Mouse (Mus musculus) small intestine, adult 2 months (tissue): ENCODE measurements around the gene Cpn1. TPM values are rescaled to one million over a fixed set of nuclear protein-coding genes. Genes with fewer than 3 reads are reported as not detected.

ENCODE experiments used
- H3K27ac ChIP-seq: fragments of 200-500 bp; 2 replicates; pipeline ENCODE4 v1.5.1; 2012; ENCODE audit warnings: low read depth, low read length, control low read depth, inconsistent platforms; ENCODE audit not compliant: insufficient read depth
- H3K27me3 ChIP-seq: fragments of 200-500 bp; 2 replicates; pipeline ENCODE4 v1.6.1; 2012; ENCODE audit warnings: mild to moderate bottlenecking, moderate library complexity, low read length, inconsistent platforms; ENCODE audit not compliant: control insufficient read depth, insufficient read depth
- H3K36me3 ChIP-seq: fragments of 200-500 bp; 2 replicates; pipeline ENCODE4 v1.6.1; 2012; ENCODE audit warnings: mild to moderate bottlenecking, low read length, control low read depth, inconsistent platforms; ENCODE audit not compliant: control insufficient read depth, insufficient read depth
- H3K4me1 ChIP-seq: fragments of 200-500 bp; 2 replicates; pipeline ENCODE4 v1.6.1; 2012; ENCODE audit warnings: low read length, inconsistent platforms, mixed read lengths; ENCODE audit not compliant: control insufficient read depth, insufficient read depth, insufficient read length
- H3K4me3 ChIP-seq: fragments of 200-500 bp; 2 replicates; pipeline ENCODE4 v1.5.1; 2012; ENCODE audit warnings: low read depth, mild to moderate bottlenecking, control low read depth, inconsistent platforms, low read length, moderate library complexity
- CTCF ChIP-seq: fragments of 200-500 bp; IDR thresholded peaks from 2 replicates; pipeline ENCODE4 v1.5.1; 2012; ENCODE audit warnings: low read depth, mild to moderate bottlenecking, control low read depth, inconsistent platforms, low read length, moderate library complexity, mixed read lengths; ENCODE audit not compliant: insufficient replicate concordance, insufficient read length; ENCODE audit errors: extremely low read depth
- POLR2A ChIP-seq: fragments of 200-500 bp; IDR thresholded peaks from 2 replicates; pipeline ENCODE4 v1.6.1; 2012; ENCODE audit warnings: low read depth, mild to moderate bottlenecking, control low read depth, inconsistent platforms, low read length, moderate library complexity
- WGBS: fragments of 180-500 bp; shearing (Covaris S2); methylation state at CpG from one replicate; pipeline ENCODE4 v1.1.7; 2018; 5-methylcytosine and 5-hydroxymethylcytosine counted together
- polyA plus RNA-seq: library from polyadenylated mRNA; depleted of rRNA; stranded (reverse); fragments of >200 nt; gene quantifications from 2 replicates; pipeline ENCODE4 v1.2.3, GENCODE M21; 2012

Gene Cpn1
- polyA plus RNA-seq, 1 experiment = 0.96 TPM

GRCm38 (mm10) chr19:44023066-44023465 lies 36.7 kb upstream of the Cpn1 start:
- 66% methylated on average over 5 of the region's 5 CpGs for WGBS
- Histone ChIP-seq H3K36me3 (no peaks in the 10 kb centered on the region), H3K27ac (peak overlapping the region; percentile 57), H3K4me1 (peaks cover 16% of the 10 kb centered on the region; the same call in 1 of the 2 replicates), H3K27me3 (no peaks in the 10 kb centered on the region), H3K4me3 (no peak overlapping the region)
- TF ChIP-seq CTCF (0 out of 2 replicates have a peak, but pooled peaks have one; percentile 10), POLR2A (no peak)

GRCm38 (mm10) chr19:44021502-44021901 lies 35.1 kb upstream of the Cpn1 start:
- H3K4me3 ChIP-seq = no peak overlapping the region
- 23% methylated on average over 4 of the region's 4 CpGs for WGBS
- no peaks in the 10 kb centered on the region for H3K27me3 ChIP-seq
- peak overlapping the region; percentile 82 for H3K27ac ChIP-seq
- H3K4me1 ChIP-seq = peaks cover 16% of the 10 kb centered on the region; the same call in 1 of the 2 replicates
- no peaks in the 10 kb centered on the region for H3K36me3 ChIP-seq
- TF ChIP-seq CTCF = no peak

GRCm38 (mm10) chr19:44019739-44020138 lies 33.4 kb upstream of the Cpn1 start:
- TF ChIP-seq CTCF (no peak), POLR2A (no peak)
- Histone ChIP-seq H3K4me3 (no peak overlapping the region), H3K27me3 (no peaks in the 10 kb centered on the region), H3K4me1 (peaks cover 14% of the 10 kb centered on the region; the same call in 1 of the 2 replicates), H3K36me3 (no peaks in the 10 kb centered on the region), H3K27ac (peak overlapping the region; percentile 25; the same call in 1 of the 2 replicates)
- WGBS = 82% methylated on average over 7 of the region's 7 CpGs

GRCm38 (mm10) chr19:44013862-44014261 lies 27.5 kb upstream of the Cpn1 start:
- H3K36me3 ChIP-seq = no peaks in the 10 kb centered on the region
- no peaks in the 10 kb centered on the region for H3K27me3 ChIP-seq
- no peak overlapping the region for H3K4me3 ChIP-seq
- TF ChIP-seq POLR2A (no peak), CTCF (no peak)
- 41% methylated on average over 6 of the region's 6 CpGs for WGBS
- no peak overlapping the region for H3K27ac ChIP-seq
- H3K4me1 ChIP-seq = peaks cover 9% of the 10 kb centered on the region; the same call in 1 of the 2 replicates

- Histone ChIP-seq H3K36me3 (no peaks in the 10 kb centered on the region), H3K4me3 (0 out of 2 replicates have a peak overlapping the region, but pooled peaks have one; percentile 16), H3K27me3 (no peaks in the 10 kb centered on the region), H3K27ac (no peak overlapping the region; the same call in none of the 2 replicates), H3K4me1 (peaks cover 6% of the 10 kb centered on the region; the same call in 1 of the 2 replicates)
- 59% methylated on average over 15 of the region's 15 CpGs for WGBS
- TF ChIP-seq POLR2A (no peak), CTCF (no peak)
These were observed 22.4 kb upstream of the Cpn1 start for GRCm38 (mm10) chr19:44008784-44009183.

GRCm38 (mm10) chr19:44007186-44007585 lies 20.8 kb upstream of the Cpn1 start:
- WGBS = 77% methylated on average over 12 of the region's 12 CpGs
- no peaks in the 10 kb centered on the region for H3K36me3 ChIP-seq
- TF ChIP-seq CTCF = no peak
- TF ChIP-seq POLR2A = no peak
- H3K4me1 ChIP-seq = peaks cover 2% of the 10 kb centered on the region; the same call in 1 of the 2 replicates
- no peak overlapping the region for H3K27ac ChIP-seq
- no peaks in the 10 kb centered on the region for H3K27me3 ChIP-seq
- H3K4me3 ChIP-seq = no peak overlapping the region

- H3K27me3 ChIP-seq = no peaks in the 10 kb centered on the region
- H3K4me3 ChIP-seq = no peak overlapping the region
- peaks cover 2% of the 10 kb centered on the region; the same call in 1 of the 2 replicates for H3K4me1 ChIP-seq
- H3K27ac ChIP-seq = no peak overlapping the region
- WGBS = 76% methylated on average over 4 of the region's 4 CpGs
- TF ChIP-seq POLR2A (no peak), CTCF (no peak)
- H3K36me3 ChIP-seq = no peaks in the 10 kb centered on the region
These were observed 18.7 kb upstream of the Cpn1 start for GRCm38 (mm10) chr19:44005025-44005424.
